In genomic region chr10:68893100-68893841, GRCm38 (mm10) we compare ENCODE assay signal across 13 mouse cellular contexts.
DNase-seq lines count a peak whose midpoint lies in the region; ATAC-seq and TF ChIP-seq lines count a peak whose summit lies in the region.
"Had no signal": no experiment of that assay in that cellular context is flagged by ENCODE, and none has a peak within 500 bp of the region (broad histone marks: within the 10 kb centered on the region; RNA-seq: fewer than 3 reads in every experiment).

No protein-coding gene starts in this region.

- no peak for TF ChIP-seq CTCF in lung, embryonic 14.5 days (IDR thresholded peaks at IDR 0.05; ENCODE audit: low read depth)

- H3K4me3 ChIP-seq in lung, embryonic 14.5 days (ENCODE audit: low read depth, low read length): no peak overlapping the region
- no peak overlapping the region for H3K4me3 ChIP-seq in kidney, embryonic 14.5 days (ENCODE audit: low read length)
- H3K4me3 ChIP-seq: erythroblast, embryonic 14.5 days; heart, embryonic 15.5 days; limb, embryonic 15.5 days had no signal

- H3K9me3 ChIP-seq in lung, embryonic 14.5 days (ENCODE audit: low read depth, low read length): no peaks in the 10 kb centered on the region
- no peaks in the 10 kb centered on the region for H3K9me3 ChIP-seq in kidney, embryonic 14.5 days (ENCODE audit: control insufficient read depth, low read length)
- H3K9me3 ChIP-seq: heart, embryonic 15.5 days; limb, embryonic 15.5 days had no signal

- H3K9ac ChIP-seq in lung, embryonic 14.5 days: no peak overlapping the region
- H3K9ac ChIP-seq in kidney, embryonic 14.5 days (ENCODE audit: low read depth, low read length): no peak overlapping the region; the same call in 1 of the 2 replicates
- H3K9ac ChIP-seq: heart, embryonic 15.5 days; limb, embryonic 15.5 days had no signal

- H3K27ac ChIP-seq in lung, embryonic 14.5 days (ENCODE audit: low read depth): peak overlapping the region; percentile 38; the same call in 1 of the 2 replicates
- no peak overlapping the region for H3K27ac ChIP-seq in kidney, embryonic 14.5 days (ENCODE audit: low read depth, low read length)
- H3K27ac ChIP-seq: heart, embryonic 15.5 days; limb, embryonic 15.5 days had no signal

- peaks cover 5% of the 10 kb centered on the region; the same call in 1 of the 2 replicates for H3K4me1 ChIP-seq in lung, embryonic 14.5 days (ENCODE audit: insufficient read depth)
- H3K4me1 ChIP-seq in kidney, embryonic 14.5 days (ENCODE audit: control insufficient read depth, insufficient read depth, low read length): no peaks in the 10 kb centered on the region

- DNase-seq in frontal cortex, postnatal 10 days (ENCODE audit: low spot score in 2 of 2): no peak
- peak; percentile 55 for DNase-seq in Muller cell, postnatal 12 days (ENCODE audit: inconsistent ontology term)
- peak; percentile 11 for DNase-seq in gastrocnemius, postnatal 10 days
- peak; percentile 26 for DNase-seq in lung, embryonic 14.5 days
- no peak for DNase-seq in left cerebral cortex, adult 18-20 months (ENCODE audit: low spot score in 2 of 2)
- DNase-seq: cerebellum, adult 18-20 months; spleen, adult 18-20 months had no signal

- ATAC-seq in frontal cortex, adult (ENCODE audit: low TSS enrichment): peak; percentile 38
- peak; percentile 31; the same call in 1 of the 2 replicates for ATAC-seq in lung, embryonic 14.5 days (ENCODE audit: insufficient read depth)
- no peak for ATAC-seq in megakaryocyte, adult 5-6 weeks (ENCODE audit: poor library complexity, severe bottlenecking)
- ATAC-seq in kidney, embryonic 14.5 days (ENCODE audit: low FRiP score, low TSS enrichment): no peak

- H3K4me2 ChIP-seq in lung, embryonic 14.5 days: no peak overlapping the region
- no peak overlapping the region for H3K4me2 ChIP-seq in kidney, embryonic 14.5 days (replicated peaks; ENCODE audit: low read depth, low read length)
- H3K4me2 ChIP-seq: heart, embryonic 15.5 days; limb, embryonic 15.5 days had no signal

- WGBS in lung, embryonic 14.5 days: 44% methylated on average over 8 of the region's 8 CpGs
- WGBS in kidney, embryonic 14.5 days: 60% methylated on average over 8 of the region's 8 CpGs

- H3K27me3 ChIP-seq in lung, embryonic 14.5 days (ENCODE audit: insufficient read depth, low read length): no peaks in the 10 kb centered on the region
- no peaks in the 10 kb centered on the region for H3K27me3 ChIP-seq in kidney, embryonic 14.5 days (ENCODE audit: control insufficient read depth, insufficient read depth, low read length)
- H3K27me3 ChIP-seq: heart, embryonic 15.5 days; limb, embryonic 15.5 days had no signal

- no peaks in the 10 kb centered on the region for H3K36me3 ChIP-seq in lung, embryonic 14.5 days (ENCODE audit: insufficient read depth)
- no peaks in the 10 kb centered on the region for H3K36me3 ChIP-seq in kidney, embryonic 14.5 days (ENCODE audit: control insufficient read depth, insufficient read depth, low read length)
- H3K36me3 ChIP-seq: heart, embryonic 15.5 days; limb, embryonic 15.5 days had no signal

Comparison
In these comparisons a context has a peak if more than half of its experiments do, and no peak if none do; other contexts are left out.
1. ATAC-seq: peak in frontal cortex, adult (single experiment) and lung, embryonic 14.5 days (single experiment); none in megakaryocyte, adult 5-6 weeks (single experiment) and kidney, embryonic 14.5 days (single experiment).
2. DNase-seq: peak in Muller cell, postnatal 12 days (single experiment), gastrocnemius, postnatal 10 days (single experiment) and lung, embryonic 14.5 days (single experiment); none in frontal cortex, postnatal 10 days (0 of 2) and left cerebral cortex, adult 18-20 months (0 of 2).